Mouse (Mus musculus): ENCODE data around the gene Tcf12. TPM values are rescaled to one million over a fixed set of nuclear protein-coding genes. Genes with fewer than 3 reads are reported as not detected.
A peak's percentile ranks its signal among the peaks of the same experiment; 100 is the strongest.

Tcf12 gene
- polyA plus RNA-seq, 1 experiment from 2014 or later: 47.4 TPM

GRCm38 (mm10) chr9:71930431-71931357 lies 181.0 kb downstream of the Tcf12 start:
- Histone ChIP-seq H3K27me3 (ENCODE audit: insufficient read depth, low read length) (no peaks in the 10 kb centered on the region), H3K27ac (no peak overlapping the region), H3K4me2 (ENCODE audit: low read length) (no peak overlapping the region), H3K9me3 (replicated peaks; ENCODE audit: low read length) (no peaks in the 10 kb centered on the region), H3K9ac (ENCODE audit: low read depth, low read length) (no peak overlapping the region), H3K36me3 (ENCODE audit: insufficient read depth, low read length) (no peaks in the 10 kb centered on the region), H3K4me3 (replicated peaks; ENCODE audit: low read depth, low read length) (no peak overlapping the region), H3K4me1 (replicated peaks; ENCODE audit: insufficient read depth, low read length) (no peaks in the 10 kb centered on the region)
- ATAC-seq (replicated peaks; ENCODE audit: low FRiP score, low read depth) (no peak), DNase-seq (ENCODE audit: low spot score) (no peak)
- TF ChIP-seq CTCF (IDR thresholded peaks at IDR 0.05; ENCODE audit: low read depth): no peak
- 88% methylated on average over 3 of the region's 3 CpGs for WGBS

- H3K9ac ChIP-seq (ENCODE audit: low read depth, low read length): no peak overlapping the region
- no peaks in the 10 kb centered on the region for H3K27me3 ChIP-seq (ENCODE audit: insufficient read depth, low read length)
- no peaks in the 10 kb centered on the region for H3K9me3 ChIP-seq (replicated peaks; ENCODE audit: low read length)
- no peak for TF ChIP-seq CTCF (IDR thresholded peaks at IDR 0.05; ENCODE audit: low read depth)
- H3K4me2 ChIP-seq (ENCODE audit: low read length): no peak overlapping the region
- H3K4me3 ChIP-seq (replicated peaks; ENCODE audit: low read depth, low read length): no peak overlapping the region
- H3K27ac ChIP-seq: no peak overlapping the region
- no peak for ATAC-seq (replicated peaks; ENCODE audit: low FRiP score, low read depth)
- 0 out of 2 replicates have a peak, but pooled peaks cover 5% of the 10 kb centered on the region for H3K4me1 ChIP-seq (replicated peaks; ENCODE audit: insufficient read depth, low read length)
- DNase-seq (ENCODE audit: low spot score): no peak
- H3K36me3 ChIP-seq (ENCODE audit: insufficient read depth, low read length): no peaks in the 10 kb centered on the region
Measured at GRCm38 (mm10) chr9:71916662-71916953, 195.1 kb downstream of the Tcf12 start.

GRCm38 (mm10) chr9:71915871-71916661 lies 195.6 kb downstream of the Tcf12 start:
- no peak overlapping the region for H3K4me2 ChIP-seq (ENCODE audit: low read length)
- H3K4me1 ChIP-seq (replicated peaks; ENCODE audit: insufficient read depth, low read length): 0 out of 2 replicates have a peak, but pooled peaks cover 5% of the 10 kb centered on the region
- WGBS: 23% methylated on average over 6 of the region's 6 CpGs
- no peaks in the 10 kb centered on the region for H3K27me3 ChIP-seq (ENCODE audit: insufficient read depth, low read length)
- H3K27ac ChIP-seq: no peak overlapping the region
- no peak overlapping the region for H3K9ac ChIP-seq (ENCODE audit: low read depth, low read length)
- no peaks in the 10 kb centered on the region for H3K36me3 ChIP-seq (ENCODE audit: insufficient read depth, low read length)
- DNase-seq (ENCODE audit: low spot score): peak; percentile 56
- ATAC-seq (replicated peaks; ENCODE audit: low FRiP score, low read depth): peak; percentile 66; the same call in 1 of the 2 replicates
- H3K4me3 ChIP-seq (replicated peaks; ENCODE audit: low read depth, low read length): no peak overlapping the region
- H3K9me3 ChIP-seq (replicated peaks; ENCODE audit: low read length): no peaks in the 10 kb centered on the region
- no peak for TF ChIP-seq CTCF (IDR thresholded peaks at IDR 0.05; ENCODE audit: low read depth)

GRCm38 (mm10) chr9:71906522-71906921 lies 205.1 kb downstream of the Tcf12 start:
- no peak overlapping the region for H3K4me2 ChIP-seq (ENCODE audit: low read length)
- TF ChIP-seq CTCF (IDR thresholded peaks at IDR 0.05; ENCODE audit: low read depth): no peak
- H3K36me3 ChIP-seq (ENCODE audit: insufficient read depth, low read length): 0 out of 2 replicates have a peak, but pooled peaks cover 8% of the 10 kb centered on the region
- WGBS: 71% methylated on average over 2 of the region's 2 CpGs
- no peak overlapping the region for H3K27ac ChIP-seq
- H3K4me1 ChIP-seq (replicated peaks; ENCODE audit: insufficient read depth, low read length): no peaks in the 10 kb centered on the region
- H3K4me3 ChIP-seq (replicated peaks; ENCODE audit: low read depth, low read length): no peak overlapping the region
- no peak for ATAC-seq (replicated peaks; ENCODE audit: low FRiP score, low read depth)
- no peaks in the 10 kb centered on the region for H3K27me3 ChIP-seq (ENCODE audit: insufficient read depth, low read length)
- DNase-seq (ENCODE audit: low spot score): no peak
- H3K9me3 ChIP-seq (replicated peaks; ENCODE audit: low read length): no peaks in the 10 kb centered on the region
- no peak overlapping the region for H3K9ac ChIP-seq (ENCODE audit: low read depth, low read length)

- no peak overlapping the region for H3K9ac ChIP-seq (ENCODE audit: low read depth, low read length)
- H3K4me2 ChIP-seq (ENCODE audit: low read length): no peak overlapping the region
- H3K27me3 ChIP-seq (ENCODE audit: insufficient read depth, low read length): no peaks in the 10 kb centered on the region
- no peaks in the 10 kb centered on the region for H3K4me1 ChIP-seq (replicated peaks; ENCODE audit: insufficient read depth, low read length)
- 32% methylated on average over 5 of the region's 5 CpGs for WGBS
- ATAC-seq (replicated peaks; ENCODE audit: low FRiP score, low read depth): no peak
- no peak overlapping the region for H3K27ac ChIP-seq
- no peak overlapping the region for H3K4me3 ChIP-seq (replicated peaks; ENCODE audit: low read depth, low read length)
- no peaks in the 10 kb centered on the region for H3K36me3 ChIP-seq (ENCODE audit: insufficient read depth, low read length)
- peak; percentile 21 for DNase-seq (ENCODE audit: low spot score)
- TF ChIP-seq CTCF (IDR thresholded peaks at IDR 0.05; ENCODE audit: low read depth): no peak
- no peaks in the 10 kb centered on the region for H3K9me3 ChIP-seq (replicated peaks; ENCODE audit: low read length)
Measured at GRCm38 (mm10) chr9:71898852-71899251, 212.8 kb downstream of the Tcf12 start.

GRCm38 (mm10) chr9:71897399-71897798 lies 214.3 kb downstream of the Tcf12 start:
- DNase-seq (ENCODE audit: low spot score) (peak; percentile 83), ATAC-seq (replicated peaks; ENCODE audit: low FRiP score, low read depth) (no peak)
- no peak overlapping the region for H3K9ac ChIP-seq (ENCODE audit: low read depth, low read length)
- H3K9me3 ChIP-seq (replicated peaks; ENCODE audit: low read length): no peaks in the 10 kb centered on the region
- no peak for TF ChIP-seq CTCF (IDR thresholded peaks at IDR 0.05; ENCODE audit: low read depth)
- no peaks in the 10 kb centered on the region for H3K36me3 ChIP-seq (ENCODE audit: insufficient read depth, low read length)
- no peaks in the 10 kb centered on the region for H3K4me1 ChIP-seq (replicated peaks; ENCODE audit: insufficient read depth, low read length)
- H3K27me3 ChIP-seq (ENCODE audit: insufficient read depth, low read length): no peaks in the 10 kb centered on the region
- peak overlapping the region; percentile 21; the same call in 1 of the 2 replicates for H3K27ac ChIP-seq
- H3K4me3 ChIP-seq (replicated peaks; ENCODE audit: low read depth, low read length): no peak overlapping the region
- H3K4me2 ChIP-seq (ENCODE audit: low read length): no peak overlapping the region
- WGBS: 44% methylated on average over 1 of the region's 1 CpGs

Data from kidney, postnatal 0 days (tissue).